Mouse (Mus musculus) lung, postnatal 0 days (tissue): ENCODE data around the gene Cda. TPM values are rescaled to one million over a fixed set of nuclear protein-coding genes. Genes with fewer than 3 reads are reported as not detected.
"Not testable (repeated sequence)": the region's sequence is repeated elsewhere in the genome, so short reads cannot be mapped to it uniquely, and the experiment has no call there.

Experiments
- ATAC-seq: fragments of 200-750 bp; cut with Nextera tagmentation; 2 replicates; pipeline ENCODE4 v1.8.0; 2017; ENCODE audit warnings: moderate library complexity
- DNase-seq: peaks from one replicate; pipeline ENCODE4 v3.0.0-alpha.2; 2016; ENCODE audit warnings: low spot score
- H3K27ac ChIP-seq: fragments of 300-500 bp; sonication (generic); 2 replicates; pipeline ENCODE4 v1.5.1; 2014; ENCODE audit warnings: antibody characterized with exemption, mild to moderate bottlenecking, low read length, mixed read lengths
- H3K27me3 ChIP-seq: fragments of 300-500 bp; sonication (generic); replicated peaks from 2 replicates; pipeline ENCODE4 v1.6.1; 2014; ENCODE audit warnings: low read length, mixed read lengths; ENCODE audit not compliant: insufficient read depth
- H3K36me3 ChIP-seq: fragments of 300-500 bp; sonication (generic); 2 replicates; pipeline ENCODE4 v1.6.1; 2014; ENCODE audit warnings: low read length, mixed read lengths; ENCODE audit not compliant: insufficient read depth
- H3K4me1 ChIP-seq: fragments of 300-500 bp; sonication (generic); 2 replicates; pipeline ENCODE4 v1.6.1; 2014; ENCODE audit warnings: antibody characterized with exemption, low read depth, low read length, mixed read lengths; ENCODE audit not compliant: insufficient read depth
- H3K4me2 ChIP-seq: fragments of 300-500 bp; sonication (generic); replicated peaks from 2 replicates; pipeline ENCODE4 v1.6.1; 2014; ENCODE audit warnings: low read depth, mild to moderate bottlenecking, low read length, moderate library complexity, mixed read lengths
- H3K4me3 ChIP-seq: fragments of 300-500 bp; sonication (generic); 2 replicates; pipeline ENCODE4 v1.5.1; 2014; ENCODE audit warnings: low read depth, low read length
- H3K9ac ChIP-seq: fragments of 300-500 bp; sonication (generic); replicated peaks from 2 replicates; pipeline ENCODE4 v1.6.1; 2014; ENCODE audit warnings: low read depth, mild to moderate bottlenecking
- H3K9me3 ChIP-seq: fragments of 300-500 bp; sonication (generic); 2 replicates; pipeline ENCODE4 v1.6.1; 2016; ENCODE audit warnings: low read length, mixed read lengths
- CTCF ChIP-seq: IDR thresholded peaks from 2 replicates; pipeline ENCODE4 v1.5.1; 2016; ENCODE audit warnings: antibody characterized with exemption, mild to moderate bottlenecking
- EP300 ChIP-seq: IDR thresholded peaks from 2 replicates; pipeline ENCODE4 v1.6.1; 2016; ENCODE audit warnings: antibody characterized with exemption, mild to moderate bottlenecking, control low read depth
- WGBS: fragments of 180-500 bp; shearing (Covaris S2); extraction: QIAGEN DNeasy Blood & Tissue Kit; methylation state at CpG from one replicate; pipeline ENCODE4 v1.1.7; 2014; 5-methylcytosine and 5-hydroxymethylcytosine counted together
- polyA plus RNA-seq: library from polyadenylated mRNA; unstranded; fragments of >200 nt; fragmentation: Nextera tagmentation; extraction: Ambion mirVana; gene quantifications from 2 replicates; pipeline ENCODE4 v1.2.1, GENCODE M21; 2015

Cda gene
- polyA plus RNA-seq, 1 experiment from 2014 or later, result 16.0 TPM

- no peak for ATAC-seq
- 79% methylated on average over 12 of the region's 12 CpGs for WGBS
These were observed 32.8 kb downstream of the Cda start for GRCm38 (mm10) chr4:138335036-138335435.

DNA sequence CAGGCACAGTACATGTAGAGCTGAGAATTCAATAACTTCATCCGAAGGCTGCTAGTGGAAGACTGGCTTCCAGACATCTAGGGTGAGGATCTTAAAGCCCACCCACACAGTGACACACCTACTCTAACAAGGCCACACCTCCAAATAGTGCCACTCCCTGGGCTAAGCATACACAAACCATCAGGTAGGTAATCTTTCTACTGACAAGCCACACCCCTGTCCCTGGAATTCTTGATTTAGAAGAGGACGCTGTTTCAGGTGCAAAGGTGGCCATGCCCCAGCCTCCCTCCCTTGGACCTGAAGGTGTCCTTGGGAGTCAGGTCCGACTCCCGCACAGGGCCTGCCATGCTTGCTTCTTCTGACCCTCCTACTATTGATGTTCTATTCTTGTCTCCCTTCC is 34.7 kb downstream of the Cda start:
- ATAC-seq (no peak), DNase-seq (no peak)
- Histone ChIP-seq H3K9ac (no peak overlapping the region), H3K27me3 (no peaks in the 10 kb centered on the region), H3K36me3 (no peaks in the 10 kb centered on the region), H3K4me1 (no peaks in the 10 kb centered on the region), H3K27ac (no peak overlapping the region), H3K9me3 (no peaks in the 10 kb centered on the region), H3K4me3 (no peak overlapping the region), H3K4me2 (no peak overlapping the region)
- WGBS, result 66% methylated on average over 4 of the region's 4 CpGs
- TF ChIP-seq EP300 (no peak), CTCF (no peak)

More at GRCm38 (mm10) chr4:138335036-138335435, 32.8 kb downstream of the Cda start:
- H3K36me3 ChIP-seq, result no peaks in the 10 kb centered on the region
- H3K27me3 ChIP-seq, result no peaks in the 10 kb centered on the region
- H3K4me3 ChIP-seq, result no peak overlapping the region
- no peak for TF ChIP-seq EP300
- no peak for TF ChIP-seq CTCF
- H3K4me1 ChIP-seq, result no peaks in the 10 kb centered on the region
- H3K9ac ChIP-seq, result no peak overlapping the region
- no peak overlapping the region for H3K4me2 ChIP-seq
- DNase-seq, result no peak
- H3K27ac ChIP-seq, result no peak overlapping the region
- no peaks in the 10 kb centered on the region for H3K9me3 ChIP-seq

DNA sequence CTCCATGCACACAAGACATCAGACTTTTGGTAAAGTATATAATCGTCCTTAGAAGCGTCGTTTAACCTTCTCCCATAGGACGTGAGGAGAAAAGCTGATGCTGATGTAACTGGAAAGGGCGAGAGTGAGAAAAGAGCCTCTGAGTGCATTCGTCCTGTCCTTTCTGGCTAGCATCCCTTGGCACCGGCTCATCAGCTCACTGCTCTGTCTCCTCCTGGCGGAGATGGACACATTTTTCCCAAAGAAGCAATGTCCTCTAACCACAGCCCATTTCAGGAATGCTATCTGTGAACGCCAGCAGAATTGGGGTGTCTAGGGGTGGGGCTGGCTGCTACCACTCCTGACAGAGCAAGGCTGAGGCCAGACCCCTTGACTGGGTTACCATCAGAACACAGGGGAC is 36.1 kb downstream of the Cda start:
- DNase-seq, result no peak
- 65% methylated on average over 9 of the region's 9 CpGs for WGBS
- Histone ChIP-seq H3K4me2 (no peak overlapping the region), H3K9ac (no peak overlapping the region), H3K4me1 (no peaks in the 10 kb centered on the region), H3K36me3 (no peaks in the 10 kb centered on the region), H3K27ac (no peak overlapping the region), H3K27me3 (no peaks in the 10 kb centered on the region), H3K4me3 (no peak overlapping the region), H3K9me3 (no peaks in the 10 kb centered on the region)
- TF ChIP-seq CTCF (no peak), EP300 (no peak)
- no peak for ATAC-seq

GRCm38 (mm10) chr4:138330264-138330671 is 37.5 kb downstream of the Cda start:
- H3K27me3 ChIP-seq, result no peaks in the 10 kb centered on the region
- WGBS, result 12% methylated on average over 15 of the region's 15 CpGs
- ATAC-seq (no peak), DNase-seq (no peak)
- H3K9me3 ChIP-seq, result no peaks in the 10 kb centered on the region
- H3K4me1 ChIP-seq, result no peaks in the 10 kb centered on the region
- H3K9ac ChIP-seq, result no peak overlapping the region
- TF ChIP-seq CTCF (no peak), EP300 (no peak)
- H3K4me3 ChIP-seq, result no peak overlapping the region
- no peak overlapping the region for H3K4me2 ChIP-seq
- no peaks in the 10 kb centered on the region for H3K36me3 ChIP-seq
- no peak overlapping the region for H3K27ac ChIP-seq

GRCm38 (mm10) chr4:138327891-138328470 is 39.8 kb downstream of the Cda start:
- Histone ChIP-seq H3K9ac (no peak overlapping the region), H3K4me2 (0 out of 2 replicates have a peak overlapping the region, but pooled peaks have one; percentile 27), H3K4me3 (peak overlapping the region; percentile 2; the same call in 1 of the 2 replicates), H3K36me3 (no peaks in the 10 kb centered on the region), H3K9me3 (no peaks in the 10 kb centered on the region), H3K27me3 (no peaks in the 10 kb centered on the region), H3K4me1 (no peaks in the 10 kb centered on the region), H3K27ac (0 out of 2 replicates have a peak overlapping the region, but pooled peaks have one; percentile 32)
- DNase-seq (peak; percentile 46), ATAC-seq (no peak)
- 51% methylated on average over 7 of the region's 7 CpGs for WGBS
- TF ChIP-seq EP300, result no peak
- TF ChIP-seq CTCF, result peak; percentile 16; the same call in 1 of the 2 replicates

- 60% methylated on average over 7 of the region's 12 CpGs for WGBS
- H3K4me3 ChIP-seq, H3K9me3 ChIP-seq, ATAC-seq, H3K36me3 ChIP-seq, DNase-seq, H3K27ac ChIP-seq, H3K4me2 ChIP-seq, H3K27me3 ChIP-seq, H3K4me1 ChIP-seq, H3K9ac ChIP-seq: not testable (repeated sequence)
These were observed 40.6 kb downstream of the Cda start for GRCm38 (mm10) chr4:138327155-138327554.
